Mouse (Mus musculus): ENCODE data around the gene Rpl37a.

DNA sequence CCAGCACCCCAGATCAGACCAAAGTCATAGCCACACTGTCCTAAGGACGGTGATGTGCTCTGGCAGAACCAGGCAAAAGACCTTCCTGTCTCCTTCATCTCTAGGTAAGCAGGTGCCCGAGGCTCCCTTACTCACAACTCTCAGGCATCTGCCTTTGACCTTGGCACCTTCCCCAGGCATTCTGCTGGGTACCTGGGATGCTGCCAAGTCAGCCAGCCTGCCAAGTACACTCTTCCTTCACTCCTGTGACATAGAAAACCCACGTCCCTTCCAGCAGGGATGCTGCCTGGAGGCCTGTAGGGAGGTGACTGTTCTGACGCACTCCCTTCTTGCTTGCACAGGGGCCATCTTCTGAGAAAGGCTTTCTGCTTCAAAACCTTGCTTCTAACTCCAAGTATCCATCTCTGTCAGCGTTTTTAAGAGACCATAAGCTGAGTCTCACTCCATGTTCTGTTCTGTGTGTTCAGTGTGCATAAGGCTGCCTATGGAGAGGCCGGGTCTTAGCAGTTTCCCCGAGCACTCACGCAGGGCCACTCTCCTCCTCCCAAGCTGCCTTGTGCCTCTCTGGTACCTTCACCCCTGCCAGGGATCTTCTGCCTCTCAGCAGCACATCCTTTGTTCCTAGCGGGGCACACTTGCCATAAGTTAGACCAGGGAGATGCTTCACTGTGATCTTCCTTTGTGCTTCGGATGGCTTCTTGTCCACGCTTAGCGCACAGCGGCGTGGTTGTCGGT, 28.0 kb downstream of the Rpl37a start:
- TF ChIP-seq CTCF (IDR thresholded peaks at IDR 0.05; ENCODE audit: extremely low read depth, insufficient read depth, insufficient read length, insufficient replicate concordance), result no peak
- no peak for TF ChIP-seq POLR2A (IDR thresholded peaks at IDR 0.05; ENCODE audit: low read depth, low read length)
